Mouse (Mus musculus): ENCODE data around the gene Cmya5. TPM values are rescaled to one million over a fixed set of nuclear protein-coding genes. Genes with fewer than 3 reads are reported as not detected.

Cmya5 gene
- polyA plus RNA-seq, 1 experiment from 2014 or later: 0.36 TPM

DNA sequence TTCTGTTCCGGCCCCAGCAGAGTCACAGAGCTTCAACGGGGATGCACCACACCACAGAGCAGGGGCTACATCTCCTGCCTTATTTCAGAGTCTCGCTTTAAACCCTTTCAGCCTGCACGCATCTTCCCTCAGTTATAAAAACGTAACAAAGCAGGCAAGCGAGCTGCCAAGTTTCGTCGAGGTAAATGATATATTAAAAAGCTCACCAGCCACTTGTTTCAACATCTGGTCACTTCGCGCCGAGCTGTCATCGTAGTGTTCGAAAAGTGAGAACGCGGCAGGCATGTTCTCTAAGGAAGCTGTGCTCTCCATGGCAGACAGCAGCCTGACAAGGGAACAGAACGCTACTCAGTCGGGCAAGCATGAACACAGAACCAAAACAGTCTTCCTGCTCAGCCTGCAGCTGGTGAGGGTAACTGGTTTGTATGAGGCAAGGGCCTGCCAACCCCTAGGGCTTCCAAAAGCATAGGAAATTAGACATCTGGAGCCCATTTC, 70.3 kb downstream of the Cmya5 start:
- Histone ChIP-seq H3K27ac (ENCODE audit: low read length) (no peak overlapping the region), H3K27me3 (ENCODE audit: control insufficient read depth, insufficient read depth, low read depth, low read length) (no peaks in the 10 kb centered on the region), H3K9me3 (ENCODE audit: control insufficient read depth, low read length) (no peaks in the 10 kb centered on the region), H3K4me2 (ENCODE audit: low read depth, low read length) (peak overlapping the region; percentile 41), H3K36me3 (ENCODE audit: control insufficient read depth, insufficient read depth, low read length) (no peaks in the 10 kb centered on the region), H3K4me1 (replicated peaks; ENCODE audit: control insufficient read depth, insufficient read depth, low read length) (peaks cover 7% of the 10 kb centered on the region), H3K9ac (ENCODE audit: low read length) (no peak overlapping the region), H3K4me3 (ENCODE audit: low read length) (no peak overlapping the region; the same call in 1 of the 2 replicates)
- WGBS: 33% methylated on average over 17 of the region's 17 CpGs
- ATAC-seq (ENCODE audit: low read depth): peak; percentile 45; the same call in 1 of the 2 replicates

DNA sequence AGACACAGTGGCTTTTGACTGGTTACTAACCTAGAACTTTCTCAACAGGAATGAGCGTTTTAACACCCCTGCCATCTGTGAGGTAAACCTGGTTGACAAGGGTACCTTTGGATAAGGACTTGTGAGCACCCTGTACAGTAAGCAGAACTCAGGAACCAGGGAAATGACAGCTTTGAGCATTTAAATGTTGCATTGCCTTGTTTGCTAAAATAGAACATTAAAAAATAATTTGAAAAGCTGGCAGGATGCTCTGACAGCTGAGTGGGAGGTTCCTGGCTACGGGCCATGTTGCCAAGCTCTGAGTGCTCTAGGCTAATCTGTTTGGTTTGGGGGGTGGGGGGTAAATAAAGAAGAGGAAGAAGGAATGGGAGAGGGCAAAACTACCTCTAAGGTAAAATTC, 70.9 kb downstream of the Cmya5 start:
- ATAC-seq (ENCODE audit: low read depth): peak; percentile 69; the same call in 1 of the 2 replicates
- H3K4me3 ChIP-seq (ENCODE audit: low read length): no peak overlapping the region
- H3K27me3 ChIP-seq (ENCODE audit: control insufficient read depth, insufficient read depth, low read depth, low read length): no peaks in the 10 kb centered on the region
- H3K9me3 ChIP-seq (ENCODE audit: control insufficient read depth, low read length): no peaks in the 10 kb centered on the region
- peak overlapping the region; percentile 41; the same call in 1 of the 2 replicates for H3K4me2 ChIP-seq (ENCODE audit: low read depth, low read length)
- H3K36me3 ChIP-seq (ENCODE audit: control insufficient read depth, insufficient read depth, low read length): no peaks in the 10 kb centered on the region
- H3K4me1 ChIP-seq (replicated peaks; ENCODE audit: control insufficient read depth, insufficient read depth, low read length): peaks cover 7% of the 10 kb centered on the region
- WGBS: 15% methylated on average over 2 of the region's 2 CpGs
- no peak overlapping the region for H3K27ac ChIP-seq (ENCODE audit: low read length)
- H3K9ac ChIP-seq (ENCODE audit: low read length): no peak overlapping the region

DNA sequence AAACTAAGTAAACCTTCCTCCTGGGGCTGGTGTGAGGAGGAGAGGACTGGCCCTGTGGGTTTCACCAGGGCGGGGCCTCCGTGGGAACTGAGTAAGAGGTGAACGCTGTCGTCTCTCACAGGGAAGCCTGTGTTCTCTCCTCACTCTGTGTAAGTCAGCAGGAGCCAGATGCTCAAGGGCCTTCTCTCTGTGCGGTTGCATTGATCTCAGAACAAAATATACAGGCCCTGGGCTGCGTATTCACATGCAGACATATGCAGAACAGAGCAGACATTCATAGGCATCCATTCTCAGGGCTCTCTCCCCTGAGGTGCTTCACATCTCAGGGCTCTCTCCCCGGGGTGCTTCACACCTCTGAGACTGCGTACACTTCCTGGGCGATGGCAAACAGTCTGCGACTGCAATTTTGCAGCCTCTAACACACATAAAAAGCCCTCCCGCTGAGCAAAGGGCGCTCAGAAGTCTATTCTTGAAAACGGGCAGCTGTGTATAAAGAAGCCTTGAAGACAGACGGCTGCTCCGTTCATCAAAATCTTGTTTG, 71.6 kb downstream of the Cmya5 start:
- Histone ChIP-seq H3K27ac (ENCODE audit: low read length) (no peak overlapping the region), H3K36me3 (ENCODE audit: control insufficient read depth, insufficient read depth, low read length) (no peaks in the 10 kb centered on the region), H3K4me3 (ENCODE audit: low read length) (no peak overlapping the region), H3K4me2 (ENCODE audit: low read depth, low read length) (no peak overlapping the region), H3K9me3 (ENCODE audit: control insufficient read depth, low read length) (no peaks in the 10 kb centered on the region), H3K4me1 (replicated peaks; ENCODE audit: control insufficient read depth, insufficient read depth, low read length) (peaks cover 7% of the 10 kb centered on the region), H3K27me3 (ENCODE audit: control insufficient read depth, insufficient read depth, low read depth, low read length) (no peaks in the 10 kb centered on the region), H3K9ac (ENCODE audit: low read length) (no peak overlapping the region)
- 14% methylated on average over 15 of the region's 15 CpGs for WGBS
- peak; percentile 61 for ATAC-seq (ENCODE audit: low read depth)

DNA sequence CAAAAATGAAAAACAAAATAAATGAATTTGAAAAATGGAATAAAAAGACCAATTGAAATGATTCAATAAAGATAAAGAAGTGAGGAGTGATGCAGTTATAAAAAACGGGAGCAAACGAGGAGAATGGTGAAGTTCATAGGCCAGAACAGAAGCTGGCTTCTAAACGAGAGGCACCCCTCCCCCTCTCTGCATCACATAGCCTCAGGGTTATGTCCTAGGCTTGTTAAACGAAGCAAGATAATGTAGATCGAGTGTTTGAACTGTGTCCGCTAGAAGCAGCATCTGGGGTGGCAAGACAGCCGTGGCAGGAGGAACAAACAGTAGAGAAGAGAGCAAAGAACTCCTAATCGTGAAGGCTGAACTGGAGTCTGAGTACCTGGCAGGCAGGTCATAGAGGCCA, 74.1 kb downstream of the Cmya5 start:
- no peaks in the 10 kb centered on the region for H3K36me3 ChIP-seq (ENCODE audit: control insufficient read depth, insufficient read depth, low read length)
- H3K27ac ChIP-seq (ENCODE audit: low read length): no peak overlapping the region
- ATAC-seq (ENCODE audit: low read depth): no peak
- no peaks in the 10 kb centered on the region for H3K9me3 ChIP-seq (ENCODE audit: control insufficient read depth, low read length)
- peaks cover 7% of the 10 kb centered on the region for H3K4me1 ChIP-seq (replicated peaks; ENCODE audit: control insufficient read depth, insufficient read depth, low read length)
- 36% methylated on average over 8 of the region's 8 CpGs for WGBS
- H3K9ac ChIP-seq (ENCODE audit: low read length): no peak overlapping the region
- H3K4me3 ChIP-seq (ENCODE audit: low read length): no peak overlapping the region
- H3K4me2 ChIP-seq (ENCODE audit: low read depth, low read length): no peak overlapping the region
- H3K27me3 ChIP-seq (ENCODE audit: control insufficient read depth, insufficient read depth, low read depth, low read length): no peaks in the 10 kb centered on the region

DNA sequence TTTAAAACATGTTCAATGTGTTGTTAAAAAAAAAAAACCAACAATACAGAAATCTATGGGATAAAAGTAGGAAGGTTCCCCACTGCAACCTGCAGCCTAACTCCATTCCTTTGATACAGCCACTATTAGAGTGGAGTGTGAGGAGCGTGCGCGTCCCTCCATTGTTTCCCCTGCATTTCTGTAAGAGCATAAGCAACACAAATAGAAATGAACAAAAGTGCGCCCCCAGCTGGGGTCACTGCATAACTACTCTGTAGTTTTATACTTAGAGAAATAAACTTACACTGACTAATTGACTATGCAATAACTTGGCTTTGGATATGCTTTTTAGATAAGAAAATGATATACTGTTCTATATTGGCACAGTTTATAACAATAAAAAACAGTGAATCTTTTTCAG, 75.0 kb downstream of the Cmya5 start:
- H3K27me3 ChIP-seq (ENCODE audit: control insufficient read depth, insufficient read depth, low read depth, low read length): no peaks in the 10 kb centered on the region
- no peak overlapping the region for H3K9ac ChIP-seq (ENCODE audit: low read length)
- ATAC-seq (ENCODE audit: low read depth): no peak
- H3K36me3 ChIP-seq (ENCODE audit: control insufficient read depth, insufficient read depth, low read length): no peaks in the 10 kb centered on the region
- H3K4me3 ChIP-seq (ENCODE audit: low read length): no peak overlapping the region
- no peaks in the 10 kb centered on the region for H3K9me3 ChIP-seq (ENCODE audit: control insufficient read depth, low read length)
- H3K4me1 ChIP-seq (replicated peaks; ENCODE audit: control insufficient read depth, insufficient read depth, low read length): peaks cover 7% of the 10 kb centered on the region
- H3K4me2 ChIP-seq (ENCODE audit: low read depth, low read length): no peak overlapping the region
- no peak overlapping the region for H3K27ac ChIP-seq (ENCODE audit: low read length)
- WGBS: 68% methylated on average over 4 of the region's 4 CpGs

DNA sequence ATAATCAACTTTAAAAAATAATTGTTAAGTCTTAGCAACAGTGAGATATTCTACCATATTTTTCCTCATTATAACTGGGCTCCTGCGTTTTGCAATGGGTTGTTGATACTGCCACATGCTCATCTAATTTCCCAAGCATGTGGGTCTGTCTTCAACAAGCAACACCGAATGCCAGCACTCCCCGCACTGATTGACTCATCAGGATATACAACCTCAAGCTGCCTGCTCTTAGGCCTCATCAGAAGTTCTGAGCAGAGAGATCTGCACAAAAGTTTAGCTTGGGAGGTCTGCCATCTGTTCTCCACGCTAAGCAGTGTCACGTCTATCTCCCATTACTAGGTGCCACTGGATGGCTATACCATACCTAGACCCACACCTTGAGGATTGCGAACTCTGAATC, 76.2 kb downstream of the Cmya5 start:
- 91% methylated on average over 6 of the region's 6 CpGs for WGBS
- no peak overlapping the region for H3K4me2 ChIP-seq (ENCODE audit: low read depth, low read length)
- no peaks in the 10 kb centered on the region for H3K9me3 ChIP-seq (ENCODE audit: control insufficient read depth, low read length)
- H3K4me1 ChIP-seq (replicated peaks; ENCODE audit: control insufficient read depth, insufficient read depth, low read length): peaks cover 5% of the 10 kb centered on the region
- no peak overlapping the region for H3K4me3 ChIP-seq (ENCODE audit: low read length)
- H3K36me3 ChIP-seq (ENCODE audit: control insufficient read depth, insufficient read depth, low read length): no peaks in the 10 kb centered on the region
- no peak overlapping the region for H3K27ac ChIP-seq (ENCODE audit: low read length)
- no peak for ATAC-seq (ENCODE audit: low read depth)
- no peaks in the 10 kb centered on the region for H3K27me3 ChIP-seq (ENCODE audit: control insufficient read depth, insufficient read depth, low read depth, low read length)
- H3K9ac ChIP-seq (ENCODE audit: low read length): no peak overlapping the region

DNA sequence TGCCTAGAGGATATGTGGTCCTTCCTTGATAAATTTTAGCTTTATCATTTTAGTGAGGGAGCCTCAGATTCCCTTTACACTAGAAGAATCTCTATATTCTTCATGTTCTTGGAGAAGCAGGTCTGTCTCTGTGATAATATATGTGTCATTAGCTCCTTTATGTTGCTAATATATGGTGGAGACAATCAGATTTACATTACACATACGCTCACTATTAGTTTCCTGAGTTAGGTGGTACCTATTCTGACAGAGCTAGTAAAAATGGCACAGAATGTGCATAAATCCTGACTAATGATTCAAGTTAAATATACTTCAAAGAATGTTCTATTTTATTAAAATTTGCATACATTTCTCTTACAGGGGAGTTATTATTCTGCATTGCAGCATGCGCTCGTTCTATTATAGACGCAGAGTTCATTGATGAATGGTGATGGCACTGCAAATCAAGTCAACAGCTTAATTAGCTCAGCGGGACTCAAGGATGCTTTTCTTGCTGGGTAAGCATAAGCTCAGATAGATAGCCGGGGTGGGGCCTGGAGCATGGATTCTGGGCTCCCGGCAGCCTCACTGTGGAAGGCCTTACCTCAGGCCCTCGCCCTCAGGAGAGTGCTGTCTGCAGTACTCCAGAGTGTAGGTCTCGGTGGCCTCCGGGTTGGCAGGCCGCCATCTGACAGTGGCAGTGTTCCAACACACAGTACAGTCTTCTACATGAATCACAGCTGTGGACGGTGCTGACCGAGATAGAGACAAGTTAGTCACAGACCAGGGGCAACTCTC, 81.5 kb downstream of the Cmya5 start:
- peak; percentile 83 for ATAC-seq (ENCODE audit: low read depth)

DNA sequence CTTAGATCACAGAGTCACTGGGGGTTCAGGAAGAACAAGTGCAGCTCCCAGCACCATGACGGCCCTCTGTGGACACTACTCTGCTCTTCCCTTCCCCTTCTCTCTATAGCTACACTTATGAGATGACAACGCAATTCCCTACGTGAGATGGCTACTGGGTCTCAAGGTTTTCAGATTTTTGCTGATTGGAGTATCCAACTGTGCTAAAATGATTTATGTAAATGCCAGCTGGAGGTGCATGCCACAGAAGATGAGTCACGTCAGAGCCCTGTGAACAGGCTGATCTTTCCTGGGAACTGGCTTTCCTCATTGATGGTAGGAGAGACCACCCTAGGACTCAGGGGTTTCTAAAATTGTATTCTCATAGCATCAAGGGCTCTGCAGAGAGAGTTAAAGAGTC, 83.2 kb downstream of the Cmya5 start:
- H3K4me1 ChIP-seq (replicated peaks; ENCODE audit: control insufficient read depth, insufficient read depth, low read length): no peaks in the 10 kb centered on the region
- no peak overlapping the region for H3K4me2 ChIP-seq (ENCODE audit: low read depth, low read length)
- 78% methylated on average over 4 of the region's 4 CpGs for WGBS
- ATAC-seq (ENCODE audit: low read depth): no peak
- H3K9ac ChIP-seq (ENCODE audit: low read length): no peak overlapping the region
- H3K9me3 ChIP-seq (ENCODE audit: control insufficient read depth, low read length): no peaks in the 10 kb centered on the region
- no peak overlapping the region for H3K4me3 ChIP-seq (ENCODE audit: low read length)
- no peaks in the 10 kb centered on the region for H3K36me3 ChIP-seq (ENCODE audit: control insufficient read depth, insufficient read depth, low read length)
- H3K27ac ChIP-seq (ENCODE audit: low read length): no peak overlapping the region
- no peaks in the 10 kb centered on the region for H3K27me3 ChIP-seq (ENCODE audit: control insufficient read depth, insufficient read depth, low read depth, low read length)

More for the DNA sequence above, 81.5 kb downstream of the Cmya5 start:
- Histone ChIP-seq H3K27me3 (ENCODE audit: control insufficient read depth, insufficient read depth, low read depth, low read length) (no peaks in the 10 kb centered on the region), H3K9me3 (ENCODE audit: control insufficient read depth, low read length) (no peaks in the 10 kb centered on the region), H3K4me3 (ENCODE audit: low read length) (no peak overlapping the region), H3K36me3 (ENCODE audit: control insufficient read depth, insufficient read depth, low read length) (no peaks in the 10 kb centered on the region), H3K4me1 (replicated peaks; ENCODE audit: control insufficient read depth, insufficient read depth, low read length) (no peaks in the 10 kb centered on the region), H3K4me2 (ENCODE audit: low read depth, low read length) (no peak overlapping the region), H3K9ac (ENCODE audit: low read length) (no peak overlapping the region), H3K27ac (ENCODE audit: low read length) (no peak overlapping the region)
- WGBS: 52% methylated on average over 13 of the region's 13 CpGs

DNA sequence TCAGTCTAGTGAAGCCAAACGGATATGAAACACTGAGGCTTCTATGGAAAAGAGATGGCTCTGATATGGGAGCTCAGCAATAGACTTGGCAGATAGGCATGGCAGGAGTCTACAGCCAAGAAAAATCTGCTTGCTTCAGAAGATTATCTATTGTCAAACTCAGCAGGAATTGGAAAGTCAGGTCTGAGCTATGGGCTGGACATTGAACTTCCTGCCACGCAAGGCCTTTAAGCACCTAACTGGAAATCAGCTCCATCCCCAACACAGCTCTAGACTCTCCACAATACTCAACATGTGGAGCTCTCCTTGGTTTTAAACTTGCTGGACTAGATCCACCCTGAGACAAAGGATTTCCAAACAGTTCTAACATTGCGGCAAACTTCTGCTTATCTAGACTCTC, 84.1 kb downstream of the Cmya5 start:
- Histone ChIP-seq H3K9ac (ENCODE audit: low read length) (no peak overlapping the region), H3K4me2 (ENCODE audit: low read depth, low read length) (no peak overlapping the region), H3K4me3 (ENCODE audit: low read length) (no peak overlapping the region), H3K9me3 (ENCODE audit: control insufficient read depth, low read length) (no peaks in the 10 kb centered on the region), H3K4me1 (replicated peaks; ENCODE audit: control insufficient read depth, insufficient read depth, low read length) (no peaks in the 10 kb centered on the region), H3K27me3 (ENCODE audit: control insufficient read depth, insufficient read depth, low read depth, low read length) (no peaks in the 10 kb centered on the region), H3K36me3 (ENCODE audit: control insufficient read depth, insufficient read depth, low read length) (no peaks in the 10 kb centered on the region), H3K27ac (ENCODE audit: low read length) (no peak overlapping the region)
- ATAC-seq (ENCODE audit: low read depth): no peak
- WGBS: 86% methylated on average over 3 of the region's 3 CpGs
